Mouse (Mus musculus) megakaryocyte, embryonic 14.5 days (primary cell): ENCODE measurements around the gene Opcml.

Experiments used
- FLI1 ChIP-seq: IDR thresholded peaks from 2 replicates; pipeline ENCODE4 v1.6.1; 2012; ENCODE audit warnings: low read length, inconsistent platforms, mixed read lengths
- GATA1 ChIP-seq: IDR thresholded peaks from 3 replicates; pipeline ENCODE4 v1.6.1; 2012; ENCODE audit warnings: mixed read lengths, low read length, inconsistent platforms, borderline replicate concordance

- TF ChIP-seq GATA1 (no peak), FLI1 (no peak)
Measured at GRCm38 (mm10) chr9:28490410-28490809, 699.8 kb downstream of the Opcml start.
